Mouse (Mus musculus) megakaryocyte, embryonic 14.5 days (primary cell): ENCODE measurements at regions not wholly inside any gene's neighbourhood (a gene's known extent, or its start where the extent isn't known, plus 50 kb on each side); places are given as distances from the start of the nearest gene placed in this dataset.

ENCODE experiments used
- FLI1 ChIP-seq: IDR thresholded peaks from 2 replicates; pipeline ENCODE4 v1.6.1; 2012; ENCODE audit warnings: low read length, inconsistent platforms, mixed read lengths
- GATA1 ChIP-seq: IDR thresholded peaks from 3 replicates; pipeline ENCODE4 v1.6.1; 2012; ENCODE audit warnings: mixed read lengths, low read length, inconsistent platforms, borderline replicate concordance

DNA sequence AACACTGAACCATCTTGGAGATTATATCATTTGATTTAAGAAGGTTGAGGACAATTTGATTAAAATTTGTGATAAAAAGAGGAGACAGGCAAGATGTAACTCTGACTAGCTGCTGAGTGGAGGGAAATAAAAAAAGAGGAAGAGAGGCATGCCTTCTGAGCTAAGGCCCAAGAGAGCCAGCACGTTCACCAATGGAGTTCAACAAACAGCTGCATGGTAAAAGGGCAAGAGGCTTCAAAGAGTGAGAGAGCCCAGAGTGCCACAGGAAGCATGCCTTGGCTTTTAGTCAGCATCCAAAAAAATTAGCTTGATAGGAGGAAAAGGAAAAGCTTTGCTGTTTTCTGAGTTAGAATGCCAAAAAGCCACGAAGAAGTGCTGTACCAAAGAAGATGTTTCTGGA lies 103.0 kb upstream of the Zbtb20 start:
- TF ChIP-seq GATA1 (no peak), FLI1 (no peak)
